Mouse (Mus musculus) CH12F3 (cell line): ENCODE data around the gene Adh7.

Experiments
- in situ Hi-C: fragments of 300-500 bp; cut with MboI; formaldehyde crosslinking; loops from 2 replicates; pipeline ENCODE4 v1.14.3; 2020; ENCODE audit warnings: low sequenced_read_pairs

The Adh7 gene

GRCm38 (mm10) chr3:138222952-138223351, 5.4 kb downstream of the Adh7 start:
- in situ Hi-C loops = loop anchor here (10.0 kb wide), 1 partner anchor 192 kb away; the partner anchor contains the start of gene Adh4

- in situ Hi-C loops = loop anchor here (10.0 kb wide), 1 partner anchor 190 kb away; the partner anchor contains the start of gene Adh4
These were observed 6.9 kb downstream of the Adh7 start for GRCm38 (mm10) chr3:138224363-138224954.

GRCm38 (mm10) chr3:138225331-138225730, 7.8 kb downstream of the Adh7 start:
- in situ Hi-C loops = loop anchor here (10.0 kb wide), 1 partner anchor 189 kb away; the partner anchor contains the start of gene Adh4

- in situ Hi-C loops = loop anchor here (10.0 kb wide), 1 partner anchor 189 kb away; the partner anchor contains the start of gene Adh4
These were observed 8.3 kb downstream of the Adh7 start for GRCm38 (mm10) chr3:138225853-138226252.

GRCm38 (mm10) chr3:138226476-138226875, 8.9 kb downstream of the Adh7 start:
- in situ Hi-C loops = loop anchor here (10.0 kb wide), 1 partner anchor 188 kb away; the partner anchor contains the start of gene Adh4

- in situ Hi-C loops = loop anchor here (10.0 kb wide), 1 partner anchor 188 kb away; the partner anchor contains the start of gene Adh4
These were observed 9.5 kb downstream of the Adh7 start for GRCm38 (mm10) chr3:138227082-138227481.

- in situ Hi-C loops = loop anchor here (10.0 kb wide), 1 partner anchor 187 kb away; the partner anchor contains the start of gene Adh4
These were observed 10.2 kb downstream of the Adh7 start for GRCm38 (mm10) chr3:138227782-138228181.

GRCm38 (mm10) chr3:138229448-138229847, 11.9 kb downstream of the Adh7 start:
- in situ Hi-C loops = loop anchor here (10.0 kb wide), 1 partner anchor 185 kb away; the partner anchor contains the start of gene Adh4

- in situ Hi-C loops = no loop called here
These were observed 12.7 kb downstream of the Adh7 start for GRCm38 (mm10) chr3:138230266-138230665.

- in situ Hi-C loops = no loop called here
These were observed 14.0 kb downstream of the Adh7 start for GRCm38 (mm10) chr3:138231531-138231930.

GRCm38 (mm10) chr3:138236546-138237163, 19.1 kb downstream of the Adh7 start:
- in situ Hi-C loops = no loop called here

- in situ Hi-C loops = no loop called here
These were observed 20.5 kb downstream of the Adh7 start for GRCm38 (mm10) chr3:138238046-138238445.

GRCm38 (mm10) chr3:138239461-138239860, 21.9 kb downstream of the Adh7 start:
- in situ Hi-C loops = no loop called here

- in situ Hi-C loops = no loop called here
These were observed 22.9 kb downstream of the Adh7 start for GRCm38 (mm10) chr3:138240411-138240810.

GRCm38 (mm10) chr3:138240942-138241341, 23.4 kb downstream of the Adh7 start:
- in situ Hi-C loops = no loop called here

- in situ Hi-C loops = no loop called here
These were observed 23.8 kb downstream of the Adh7 start for GRCm38 (mm10) chr3:138241371-138241770.

GRCm38 (mm10) chr3:138242021-138242726, 24.6 kb downstream of the Adh7 start:
- in situ Hi-C loops = no loop called here

GRCm38 (mm10) chr3:138242933-138243332, 25.4 kb downstream of the Adh7 start:
- in situ Hi-C loops = no loop called here

- in situ Hi-C loops = no loop called here
These were observed 26.8 kb downstream of the Adh7 start for GRCm38 (mm10) chr3:138244338-138244874.

- in situ Hi-C loops = no loop called here
These were observed 29.0 kb downstream of the Adh7 start for GRCm38 (mm10) chr3:138246511-138247020.

GRCm38 (mm10) chr3:138247241-138247640, 29.7 kb downstream of the Adh7 start:
- in situ Hi-C loops = no loop called here
